Mouse (Mus musculus) hindbrain, embryonic 11.5 days (tissue): ENCODE measurements around the gene Rbbp5. TPM values are rescaled to one million over a fixed set of nuclear protein-coding genes. Genes with fewer than 3 reads are reported as not detected.

Experiments
- ATAC-seq: fragments of 200-750 bp; cut with Nextera tagmentation; 2 replicates; pipeline ENCODE4 v1.8.0; 2017; ENCODE audit warnings: mild to moderate bottlenecking, moderate TSS enrichment, moderate library complexity; ENCODE audit not compliant: low FRiP score
- DNase-seq: peaks from one replicate; pipeline ENCODE4 v3.0.0-alpha.2; 2015; ENCODE audit warnings: low spot score
- H3K27ac ChIP-seq: fragments of 300-500 bp; sonication (generic); 2 replicates; pipeline ENCODE4 v1.5.1; 2014; ENCODE audit warnings: mild to moderate bottlenecking, low read depth, low read length
- H3K27me3 ChIP-seq: fragments of 300-500 bp; sonication (generic); 2 replicates; pipeline ENCODE4 v1.6.1; 2014; ENCODE audit warnings: mild to moderate bottlenecking, low read length, moderate library complexity, mixed read lengths; ENCODE audit not compliant: control insufficient read depth, insufficient read depth
- H3K36me3 ChIP-seq: fragments of 300-500 bp; sonication (generic); 2 replicates; pipeline ENCODE4 v1.6.1; 2014; ENCODE audit warnings: mild to moderate bottlenecking, low read length, moderate library complexity, mixed read lengths; ENCODE audit not compliant: control insufficient read depth, insufficient read depth
- H3K4me1 ChIP-seq: fragments of 300-500 bp; sonication (generic); replicated peaks from 2 replicates; pipeline ENCODE4 v1.6.1; 2014; ENCODE audit warnings: low read length, mixed read lengths; ENCODE audit not compliant: control insufficient read depth, insufficient read depth
- H3K4me2 ChIP-seq: fragments of 300-500 bp; sonication (generic); replicated peaks from 2 replicates; pipeline ENCODE4 v1.6.1; 2014; ENCODE audit warnings: mild to moderate bottlenecking, low read depth, low read length
- H3K4me3 ChIP-seq: fragments of 300-500 bp; sonication (generic); 2 replicates; pipeline ENCODE4 v1.5.1; 2014; ENCODE audit warnings: low read depth, low read length
- H3K9ac ChIP-seq: fragments of 300-500 bp; sonication (generic); 2 replicates; pipeline ENCODE4 v1.6.1; 2014; ENCODE audit warnings: low read depth, low read length
- H3K9me3 ChIP-seq: fragments of 300-500 bp; sonication (generic); 2 replicates; pipeline ENCODE4 v1.6.1; 2016; ENCODE audit warnings: low read length; ENCODE audit not compliant: control insufficient read depth
- WGBS: fragments of 180-500 bp; shearing (Covaris S2); extraction: QIAGEN DNeasy Blood & Tissue Kit; methylation state at CpG from one replicate; pipeline ENCODE4 v1.1.7; 2014; 5-methylcytosine and 5-hydroxymethylcytosine counted together
- polyA plus RNA-seq: library from polyadenylated mRNA; unstranded; fragments of >200 nt; fragmentation: Nextera tagmentation; extraction: Ambion mirVana; gene quantifications from 2 replicates; pipeline ENCODE4 v1.2.1, GENCODE M21; 2014

Gene Rbbp5
- polyA plus RNA-seq, 1 experiment from 2014 or later: 58.5 TPM

DNA sequence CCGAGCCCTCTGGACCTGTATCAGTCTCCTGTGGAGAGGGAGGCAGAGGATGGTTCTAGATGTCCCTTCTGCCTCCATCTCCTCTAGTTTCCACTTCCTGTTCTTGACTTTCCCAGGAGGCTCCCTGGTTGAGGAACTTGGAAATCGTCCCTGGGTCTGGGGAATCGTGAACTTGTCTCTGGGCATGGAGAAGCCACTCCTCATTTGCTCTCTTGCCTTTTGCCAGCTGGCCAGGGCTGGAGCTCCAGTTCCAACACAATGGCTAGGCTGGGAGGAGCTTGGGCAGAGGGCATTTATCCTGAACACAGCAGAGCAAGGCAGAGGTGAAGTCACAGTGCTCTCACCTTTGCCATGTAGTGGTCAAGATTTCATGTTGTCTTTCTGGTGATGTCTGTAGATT, 59.3 kb downstream of the Rbbp5 start:
- peaks cover 4% of the 10 kb centered on the region for H3K27me3 ChIP-seq

DNA sequence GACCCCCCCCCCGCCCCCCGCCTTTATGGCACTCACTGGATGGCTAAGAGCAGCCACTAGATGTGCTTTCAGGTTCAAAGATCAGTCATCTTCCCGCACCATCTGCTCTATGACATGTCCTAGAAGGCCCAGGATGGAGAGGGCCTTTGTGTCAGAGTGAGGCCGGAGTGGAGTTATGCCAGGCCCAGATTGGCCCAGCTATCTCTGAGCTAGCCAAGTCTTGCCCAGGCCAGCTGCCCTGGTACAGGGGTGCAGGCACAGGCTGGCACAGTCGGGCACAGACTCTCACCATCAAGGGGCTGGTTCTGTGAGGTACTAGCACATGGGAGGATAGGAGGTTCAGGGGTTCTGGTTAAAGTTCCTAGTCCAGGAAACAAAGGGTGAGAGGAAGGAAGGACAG, 60.6 kb downstream of the Rbbp5 start:
- Histone ChIP-seq H3K4me2 (no peak overlapping the region), H3K4me3 (no peak overlapping the region), H3K4me1 (peaks cover 7% of the 10 kb centered on the region; the same call in 1 of the 2 replicates), H3K36me3 (no peaks in the 10 kb centered on the region), H3K27ac (no peak overlapping the region), H3K27me3 (peaks cover 16% of the 10 kb centered on the region), H3K9ac (no peak overlapping the region), H3K9me3 (no peaks in the 10 kb centered on the region)
- ATAC-seq (no peak), DNase-seq (no peak)
- whole genome bisulfite sequencing: 77% methylated on average over 5 of the region's 5 CpGs

More for the DNA sequence above, 59.3 kb downstream of the Rbbp5 start:
- Histone ChIP-seq H3K4me1 (peaks cover 3% of the 10 kb centered on the region; the same call in 1 of the 2 replicates), H3K27ac (no peak overlapping the region), H3K9ac (no peak overlapping the region), H3K4me2 (no peak overlapping the region), H3K36me3 (no peaks in the 10 kb centered on the region), H3K9me3 (no peaks in the 10 kb centered on the region), H3K4me3 (no peak overlapping the region)
- WGBS: 81% methylated on average over 3 of the region's 3 CpGs
- DNase-seq (no peak), ATAC-seq (no peak)

DNA sequence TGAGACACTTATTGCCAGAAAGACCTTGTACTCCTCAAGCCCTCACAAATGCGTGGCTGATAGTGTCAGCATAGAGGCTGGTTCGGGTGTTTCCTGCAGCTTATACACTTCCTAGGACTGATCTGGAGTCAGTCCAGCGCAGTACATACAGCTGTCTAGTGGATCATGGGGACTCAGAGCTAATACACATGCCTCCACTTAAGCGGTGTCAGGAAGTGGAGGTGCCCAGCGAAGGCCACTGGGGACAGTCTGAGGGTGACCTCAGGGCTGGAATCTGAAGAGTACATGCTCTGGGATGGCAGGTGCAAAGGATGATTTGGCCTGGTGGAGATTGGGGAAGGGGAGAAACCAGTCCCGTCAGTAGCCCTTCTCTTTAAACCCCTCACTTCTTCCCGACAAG, 63.5 kb downstream of the Rbbp5 start:
- WGBS: 61% methylated on average over 7 of the region's 7 CpGs

DNA sequence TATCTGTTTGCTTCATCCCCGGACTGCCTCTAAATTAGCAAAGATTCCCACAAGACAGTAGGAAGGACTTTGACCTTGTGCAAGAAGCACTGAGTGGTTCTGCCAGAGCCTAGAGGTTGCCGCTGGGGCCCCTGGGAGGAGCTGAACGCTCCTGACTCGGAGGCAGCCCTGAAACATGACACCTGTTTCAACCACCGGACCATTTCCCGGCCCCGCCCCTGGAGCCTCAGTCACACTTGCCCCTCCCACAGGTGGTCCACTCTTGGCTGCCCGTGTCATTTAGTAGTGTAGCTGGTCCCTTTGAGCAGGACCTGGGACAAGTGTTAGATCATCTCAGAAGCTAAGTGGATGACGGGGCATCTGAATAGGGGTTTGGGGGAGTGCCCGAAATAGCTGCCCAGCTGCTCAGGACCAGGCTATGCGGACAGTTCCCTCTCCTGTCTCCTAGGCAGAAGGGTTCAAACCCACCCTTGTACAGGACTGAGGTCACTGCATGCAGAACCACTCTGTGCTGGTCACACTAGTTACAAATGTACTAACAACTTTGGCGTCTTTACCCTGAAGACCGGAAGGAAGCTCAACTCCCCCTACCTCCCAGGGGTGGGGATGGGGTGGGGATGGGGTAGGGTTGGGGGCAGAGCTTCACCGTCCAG, 64.1 kb downstream of the Rbbp5 start:
- no peak for ATAC-seq

More for the DNA sequence above, 63.5 kb downstream of the Rbbp5 start:
- Histone ChIP-seq H3K4me3 (peak overlapping the region; percentile 42), H3K36me3 (no peaks in the 10 kb centered on the region), H3K9me3 (no peaks in the 10 kb centered on the region), H3K9ac (peak overlapping the region; percentile 71; the same call in 1 of the 2 replicates), H3K4me2 (peak overlapping the region; percentile 56), H3K4me1 (peaks cover 5% of the 10 kb centered on the region; the same call in 1 of the 2 replicates), H3K27ac (no peak overlapping the region), H3K27me3 (peaks cover 26% of the 10 kb centered on the region)
- DNase-seq (no peak), ATAC-seq (no peak)

DNA sequence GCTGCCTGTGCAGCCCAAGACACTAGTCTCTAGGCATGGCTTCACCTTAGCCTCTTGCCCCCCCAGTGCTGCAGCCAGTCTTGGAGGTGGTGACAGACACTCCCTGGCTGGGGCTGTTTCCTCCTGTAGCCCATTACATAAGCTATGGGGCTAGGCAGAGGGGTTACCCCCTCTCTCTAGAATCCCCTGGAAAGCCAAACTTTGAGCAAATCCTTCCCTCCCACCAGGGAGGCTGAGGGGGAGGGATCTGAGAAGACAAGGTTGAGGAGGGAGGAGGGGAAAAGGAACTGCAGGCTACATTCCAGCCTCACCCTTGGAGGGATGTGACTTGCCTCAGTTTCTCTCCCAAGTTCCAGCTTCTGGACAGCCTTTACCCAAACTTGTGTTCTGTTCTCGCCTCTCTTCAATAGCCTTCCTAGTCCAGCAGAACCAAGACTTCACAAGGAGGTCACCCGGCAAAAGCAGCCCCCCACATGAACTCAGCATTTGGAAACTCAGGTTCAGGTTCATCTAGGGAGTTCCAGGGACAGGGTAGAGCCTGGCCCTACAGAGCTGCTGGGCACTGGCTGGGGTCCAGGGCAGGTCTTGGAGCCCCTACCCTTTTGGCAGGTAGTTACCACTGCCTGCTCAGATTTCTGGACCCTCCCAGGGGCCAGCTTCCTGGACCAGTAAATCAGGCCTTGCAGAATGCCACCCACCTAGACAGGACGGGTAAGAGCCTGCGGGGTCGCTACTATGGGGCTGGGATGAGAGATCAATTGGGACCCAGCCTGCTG, 64.8 kb downstream of the Rbbp5 start:
- 11% methylated on average over 5 of the region's 5 CpGs for WGBS
- no peaks in the 10 kb centered on the region for H3K9me3 ChIP-seq
- DNase-seq (no peak), ATAC-seq (peak; percentile 26; the same call in 1 of the 2 replicates)
- H3K4me3 ChIP-seq: peak overlapping the region; percentile 42
- peak overlapping the region; percentile 56 for H3K4me2 ChIP-seq
- H3K9ac ChIP-seq: peak overlapping the region; percentile 71
- peaks cover 26% of the 10 kb centered on the region for H3K27me3 ChIP-seq
- peaks cover 5% of the 10 kb centered on the region; the same call in 1 of the 2 replicates for H3K4me1 ChIP-seq
- no peaks in the 10 kb centered on the region for H3K36me3 ChIP-seq
- H3K27ac ChIP-seq: peak overlapping the region; percentile 75; the same call in 1 of the 2 replicates

More for the DNA sequence above, 64.1 kb downstream of the Rbbp5 start:
- peak overlapping the region; percentile 71 for H3K9ac ChIP-seq
- no peaks in the 10 kb centered on the region for H3K36me3 ChIP-seq
- peaks cover 5% of the 10 kb centered on the region; the same call in 1 of the 2 replicates for H3K4me1 ChIP-seq
- H3K4me3 ChIP-seq: peak overlapping the region; percentile 42
- 4% methylated on average over 14 of the region's 14 CpGs for WGBS
- H3K4me2 ChIP-seq: peak overlapping the region; percentile 56
- peak; percentile 41 for DNase-seq
- H3K9me3 ChIP-seq: no peaks in the 10 kb centered on the region
- peaks cover 26% of the 10 kb centered on the region for H3K27me3 ChIP-seq
- H3K27ac ChIP-seq: no peak overlapping the region

DNA sequence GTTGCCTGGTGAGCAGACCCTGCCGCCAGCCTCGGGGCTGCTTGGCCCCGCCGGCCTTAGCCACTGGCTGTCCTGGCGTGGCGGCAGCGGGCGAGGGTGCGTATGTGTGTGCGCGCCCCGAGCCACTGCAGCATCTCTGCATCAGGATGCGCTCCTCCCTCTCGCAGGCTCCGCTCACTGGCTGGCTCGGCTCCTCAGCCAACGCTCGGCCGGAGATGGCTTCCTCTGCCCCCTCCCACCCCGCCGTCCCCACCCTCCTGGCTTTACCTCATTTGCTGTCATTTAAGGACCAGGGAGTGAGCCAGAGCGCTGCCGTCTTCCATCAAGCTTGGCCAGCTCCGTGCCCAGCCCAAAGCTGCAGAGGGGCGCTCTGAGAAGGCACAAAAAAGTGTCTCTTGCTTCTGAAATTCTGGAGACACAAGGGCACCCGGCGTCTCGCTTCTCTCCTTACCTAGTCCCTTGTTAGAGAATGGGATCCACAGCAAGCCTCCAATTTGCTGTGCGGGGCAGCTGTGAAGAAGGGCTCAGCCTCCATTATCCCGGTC, 65.7 kb downstream of the Rbbp5 start, which contains the start of gene Cntn2:
Cntn2 (minus strand) TSS at position 495 of the 545 bp plus-strand sequence.
- 1% methylated on average over 30 of the region's 30 CpGs for WGBS
- Histone ChIP-seq H3K4me2 (peak within 1 kb of the TSS; percentile 56), H3K9me3 (no peaks in the 10 kb centered on the region), H3K4me3 (peak within 1 kb of the TSS; percentile 42), H3K4me1 (peaks cover 5% of the 10 kb centered on the region; the same call in 1 of the 2 replicates), H3K9ac (peak within 1 kb of the TSS; percentile 71), H3K27ac (peak within 1 kb of the TSS; percentile 75), H3K36me3 (no peaks in the 10 kb centered on the region), H3K27me3 (peaks cover 26% of the 10 kb centered on the region)
- ATAC-seq: peak; percentile 75
- peak; percentile 71 for DNase-seq

DNA sequence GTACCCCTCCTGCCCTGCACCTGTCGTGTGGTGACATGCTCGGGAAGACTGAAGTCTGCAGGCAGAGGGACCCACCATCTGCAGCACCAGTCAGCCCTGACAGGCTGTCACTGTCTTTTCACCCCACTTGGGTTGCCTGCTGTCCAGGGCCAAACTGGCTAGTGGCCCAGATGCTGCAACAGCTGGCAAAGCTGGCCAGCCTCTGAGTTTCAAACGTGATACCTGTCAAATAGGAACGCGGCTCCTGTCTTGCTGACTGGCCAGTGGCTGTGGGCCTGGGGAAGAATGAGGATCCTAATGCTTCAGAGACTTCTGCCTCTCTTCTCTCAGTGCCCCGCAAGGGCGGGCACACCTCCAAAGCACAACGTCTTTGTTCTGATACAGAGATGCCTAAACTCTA, 66.6 kb downstream of the Rbbp5 start:
- Histone ChIP-seq H3K4me2 (no peak overlapping the region), H3K4me1 (peaks cover 5% of the 10 kb centered on the region; the same call in 1 of the 2 replicates), H3K9ac (no peak overlapping the region), H3K36me3 (no peaks in the 10 kb centered on the region), H3K4me3 (no peak overlapping the region), H3K27ac (0 out of 2 replicates have a peak overlapping the region, but pooled peaks have one; percentile 42), H3K27me3 (peaks cover 26% of the 10 kb centered on the region), H3K9me3 (no peaks in the 10 kb centered on the region)
- 69% methylated on average over 8 of the region's 8 CpGs for WGBS
- ATAC-seq (no peak), DNase-seq (no peak)
